Mouse (Mus musculus): ENCODE measurements around the gene Hemgn.

Gene Hemgn

GRCm38 (mm10) chr4:46412113-46412512, 1.2 kb downstream of the Hemgn start:
- DNase-seq (ENCODE audit: low spot score in 2 of 2), result no peak

GRCm38 (mm10) chr4:46411489-46411888, 1.8 kb downstream of the Hemgn start:
- DNase-seq (ENCODE audit: low spot score in 2 of 2), result no peak

- no peak for DNase-seq (ENCODE audit: low spot score in 2 of 2)
These were observed 2.6 kb downstream of the Hemgn start for GRCm38 (mm10) chr4:46410677-46411076.

GRCm38 (mm10) chr4:46406966-46407703, 6.2 kb downstream of the Hemgn start:
- no peak for DNase-seq (ENCODE audit: low spot score in 2 of 2)

GRCm38 (mm10) chr4:46404042-46404795, 9.1 kb downstream of the Hemgn start:
- no peak for DNase-seq (ENCODE audit: low spot score in 2 of 2)

- DNase-seq (ENCODE audit: low spot score in 2 of 2), result no peak
These were observed 14.5 kb downstream of the Hemgn start for GRCm38 (mm10) chr4:46398839-46399238.

- no peak for DNase-seq (ENCODE audit: low spot score in 2 of 2)
These were observed 17.6 kb downstream of the Hemgn start for GRCm38 (mm10) chr4:46395736-46396135.

- no peak for DNase-seq (ENCODE audit: low spot score in 2 of 2)
These were observed 18.9 kb downstream of the Hemgn start for GRCm38 (mm10) chr4:46394388-46394787.

GRCm38 (mm10) chr4:46390390-46390970, 22.8 kb downstream of the Hemgn start:
- peak; percentile 24 to 73 for DNase-seq (ENCODE audit: low spot score in 2 of 2)

GRCm38 (mm10) chr4:46389612-46390341, 23.5 kb downstream of the Hemgn start:
- DNase-seq (ENCODE audit: low spot score in 2 of 2), result peak in 1 of 2 experiments; percentile 25

- DNase-seq (ENCODE audit: low spot score in 2 of 2), result peak; percentile 88 to 93
These were observed 24.2 kb downstream of the Hemgn start, which contains the start of gene Trmo for GRCm38 (mm10) chr4:46389013-46389611. Gene Trmo, minus strand, starts transcription at chr4:46389437.

GRCm38 (mm10) chr4:46388556-46388955, 24.8 kb downstream of the Hemgn start:
- DNase-seq (ENCODE audit: low spot score in 2 of 2), result no peak

- peak; percentile 53 to 79 for DNase-seq (ENCODE audit: low spot score in 2 of 2)
These were observed 38.4 kb downstream of the Hemgn start for GRCm38 (mm10) chr4:46374869-46375368.

GRCm38 (mm10) chr4:46374455-46374854, 38.9 kb downstream of the Hemgn start:
- DNase-seq (ENCODE audit: low spot score in 2 of 2), result no peak

- peak in 1 of 2 experiments; percentile 33 for DNase-seq (ENCODE audit: low spot score in 2 of 2)
These were observed 42.3 kb downstream of the Hemgn start for GRCm38 (mm10) chr4:46371030-46371429.

- no peak for DNase-seq (ENCODE audit: low spot score in 2 of 2)
These were observed 42.9 kb downstream of the Hemgn start for GRCm38 (mm10) chr4:46370406-46370805.

- no peak for DNase-seq (ENCODE audit: low spot score in 2 of 2)
These were observed 44.2 kb downstream of the Hemgn start for GRCm38 (mm10) chr4:46369070-46369469.

GRCm38 (mm10) chr4:46367487-46367959, 45.8 kb downstream of the Hemgn start:
- DNase-seq (ENCODE audit: low spot score in 2 of 2), result no peak

GRCm38 (mm10) chr4:46364360-46364759, 48.9 kb downstream of the Hemgn start:
- DNase-seq (ENCODE audit: low spot score in 2 of 2), result no peak

GRCm38 (mm10) chr4:46361258-46361657, 52.0 kb downstream of the Hemgn start:
- no peak for DNase-seq (ENCODE audit: low spot score in 2 of 2)
